Mouse (Mus musculus) urinary bladder, postnatal 10 days (tissue): Measurements from ENCODE around the gene Sft2d1.
"Not testable (repeated sequence)": the region's sequence is repeated elsewhere in the genome, so short reads cannot be mapped to it uniquely, and the experiment has no call there.

ENCODE experiments used
- DNase-seq: peaks from one replicate; pipeline ENCODE4 v3.0.0; 2022; ENCODE audit warnings: low spot score

The Sft2d1 gene

GRCm38 (mm10) chr17:8302772-8303438 is 8.0 kb upstream of the Sft2d1 start:
- no peak for DNase-seq

- DNase-seq: no peak
Measured at GRCm38 (mm10) chr17:8303671-8304070, 7.2 kb upstream of the Sft2d1 start.

- no peak for DNase-seq
Measured at GRCm38 (mm10) chr17:8305801-8306200, 5.1 kb upstream of the Sft2d1 start.

GRCm38 (mm10) chr17:8311751-8312150 is 849 bp downstream of the Sft2d1 start:
- no peak for DNase-seq

GRCm38 (mm10) chr17:8313976-8314375 is 3.1 kb downstream of the Sft2d1 start:
- DNase-seq: no peak

- no peak for DNase-seq
Measured at GRCm38 (mm10) chr17:8316251-8316650, 5.3 kb downstream of the Sft2d1 start.

- not testable (repeated sequence) for DNase-seq
Measured at GRCm38 (mm10) chr17:8326877-8327276, 16.0 kb downstream of the Sft2d1 start.

- DNase-seq: no peak
Measured at GRCm38 (mm10) chr17:8328511-8329174, 17.7 kb downstream of the Sft2d1 start.

GRCm38 (mm10) chr17:8330602-8331001 is 19.7 kb downstream of the Sft2d1 start:
- DNase-seq: no peak

- not testable (repeated sequence) for DNase-seq
Measured at GRCm38 (mm10) chr17:8337159-8337558, 26.3 kb downstream of the Sft2d1 start, which contains the start of gene Prr18. Gene Prr18, plus strand, starts transcription at chr17:8337459.

GRCm38 (mm10) chr17:8339666-8340374 is 28.9 kb downstream of the Sft2d1 start:
- no peak for DNase-seq

- DNase-seq: no peak
Measured at GRCm38 (mm10) chr17:8340407-8341359, 29.8 kb downstream of the Sft2d1 start.

- DNase-seq: no peak
Measured at GRCm38 (mm10) chr17:8341360-8341963, 30.6 kb downstream of the Sft2d1 start.

GRCm38 (mm10) chr17:8342706-8343105 is 31.8 kb downstream of the Sft2d1 start:
- no peak for DNase-seq

GRCm38 (mm10) chr17:8343416-8343815 is 32.5 kb downstream of the Sft2d1 start:
- DNase-seq: no peak

- DNase-seq: no peak
Measured at GRCm38 (mm10) chr17:8347765-8348285, 36.9 kb downstream of the Sft2d1 start.

GRCm38 (mm10) chr17:8348941-8349340 is 38.0 kb downstream of the Sft2d1 start:
- no peak for DNase-seq

GRCm38 (mm10) chr17:8351088-8351487 is 40.2 kb downstream of the Sft2d1 start:
- DNase-seq: no peak

- no peak for DNase-seq
Measured at GRCm38 (mm10) chr17:8355692-8356091, 44.8 kb downstream of the Sft2d1 start, which contains the start of gene T2. Gene T2, plus strand, starts transcription at chr17:8355992.

- no peak for DNase-seq
Measured at GRCm38 (mm10) chr17:8357498-8357897, 46.6 kb downstream of the Sft2d1 start.

GRCm38 (mm10) chr17:8360876-8361275 is 50.0 kb downstream of the Sft2d1 start:
- DNase-seq: no peak
